Mouse (Mus musculus) midbrain, embryonic 16.5 days (tissue): Measurements from ENCODE around the gene Trp53i11. TPM values are rescaled to one million over a fixed set of nuclear protein-coding genes. Genes with fewer than 3 reads are reported as not detected.
A peak's percentile ranks its signal among the peaks of the same experiment; 100 is the strongest.

Source experiments
- ATAC-seq: fragments of 200-750 bp; cut with Nextera tagmentation; 2 replicates; pipeline ENCODE4 v1.8.0; 2017; ENCODE audit warnings: moderate TSS enrichment
- H3K27ac ChIP-seq: fragments of 300-500 bp; sonication (generic); 2 replicates; pipeline ENCODE4 v1.5.1; 2014; ENCODE audit warnings: mild to moderate bottlenecking, low read length, mixed read lengths
- H3K27me3 ChIP-seq: fragments of 300-500 bp; sonication (generic); 2 replicates; pipeline ENCODE4 v1.6.1; 2014; ENCODE audit warnings: low read depth, low read length, mixed read lengths; ENCODE audit not compliant: control insufficient read depth, insufficient read depth
- H3K36me3 ChIP-seq: fragments of 300-500 bp; sonication (generic); 2 replicates; pipeline ENCODE4 v1.6.1; 2014; ENCODE audit warnings: mild to moderate bottlenecking, low read length, moderate library complexity, mixed read lengths; ENCODE audit not compliant: control insufficient read depth, insufficient read depth
- H3K4me1 ChIP-seq: fragments of 300-500 bp; sonication (generic); 2 replicates; pipeline ENCODE4 v1.6.1; 2014; ENCODE audit warnings: mild to moderate bottlenecking, low read length, mixed read lengths; ENCODE audit not compliant: control insufficient read depth, insufficient read depth
- H3K4me2 ChIP-seq: fragments of 300-500 bp; sonication (generic); 2 replicates; pipeline ENCODE4 v1.6.1; 2014; ENCODE audit warnings: mild to moderate bottlenecking, low read length, mixed read lengths
- H3K4me3 ChIP-seq: fragments of 300-500 bp; sonication (generic); 2 replicates; pipeline ENCODE4 v1.5.1; 2014; ENCODE audit warnings: low read depth, mild to moderate bottlenecking, low read length, moderate library complexity, mixed read lengths
- H3K9ac ChIP-seq: fragments of 300-500 bp; sonication (generic); 2 replicates; pipeline ENCODE4 v1.6.1; 2014; ENCODE audit warnings: low read depth, low read length, mixed read lengths
- H3K9me3 ChIP-seq: fragments of 300-500 bp; sonication (generic); replicated peaks from 2 replicates; pipeline ENCODE4 v1.6.1; 2014; ENCODE audit warnings: mild to moderate bottlenecking, low read length, mixed read lengths; ENCODE audit not compliant: control insufficient read depth, poor library complexity, severe bottlenecking
- WGBS: fragments of 180-500 bp; shearing (Covaris S2); extraction: QIAGEN DNeasy Blood & Tissue Kit; methylation state at CpG from one replicate; pipeline ENCODE4 v1.1.7; 2014; 5-methylcytosine and 5-hydroxymethylcytosine counted together
- polyA plus RNA-seq: library from polyadenylated mRNA; unstranded; fragments of >200 nt; fragmentation: Nextera tagmentation; extraction: Ambion mirVana; gene quantifications from 2 replicates; pipeline ENCODE4 v1.2.1, GENCODE M21; 2015

Trp53i11 gene
- polyA plus RNA-seq, 1 experiment from 2014 or later: 125 TPM

DNA sequence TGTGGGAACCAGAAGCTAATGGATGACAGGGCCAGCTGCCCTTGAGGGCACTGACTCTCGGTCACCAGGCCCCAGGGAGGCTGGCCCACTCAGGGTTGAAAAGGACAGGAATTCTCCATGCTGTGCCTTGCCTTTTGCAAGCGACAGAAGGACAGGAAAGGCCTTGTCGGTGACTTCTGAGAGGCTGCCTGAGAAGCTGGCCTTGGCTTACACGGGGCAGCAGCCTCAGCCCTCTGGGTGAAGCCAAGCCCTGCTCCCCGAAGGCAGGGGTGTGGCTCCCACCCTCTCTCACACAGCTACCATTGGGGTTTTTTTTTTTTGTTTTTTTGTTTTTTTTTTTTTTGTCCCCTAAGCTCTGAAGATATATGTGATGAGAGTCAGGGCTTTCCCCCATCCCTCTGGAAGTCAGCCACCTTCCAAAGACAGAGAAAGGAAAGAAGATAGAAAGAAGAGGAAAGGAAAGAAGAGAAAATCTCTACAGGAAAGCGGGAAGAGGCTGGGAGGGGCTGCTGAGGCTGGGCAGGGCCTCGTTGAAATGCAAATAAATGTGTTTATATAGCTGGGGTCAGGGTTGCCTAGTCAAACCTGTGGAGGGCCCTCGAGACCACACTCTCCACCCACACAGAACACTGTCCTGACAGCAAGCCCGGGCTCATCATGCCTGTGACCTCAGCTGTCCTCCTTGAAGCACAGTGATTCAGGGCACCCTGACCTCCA lies 3.6 kb downstream of the Trp53i11 start:
- Histone ChIP-seq H3K4me1 (peaks cover 69% of the 10 kb centered on the region), H3K4me2 (peak overlapping the region; percentile 80), H3K27ac (peak overlapping the region; percentile 51), H3K9ac (peak overlapping the region; percentile 47), H3K27me3 (no peaks in the 10 kb centered on the region), H3K9me3 (no peaks in the 10 kb centered on the region), H3K36me3 (no peaks in the 10 kb centered on the region), H3K4me3 (peak overlapping the region; percentile 19)
- ATAC-seq: no peak
- WGBS: 8% methylated on average over 9 of the region's 9 CpGs

DNA sequence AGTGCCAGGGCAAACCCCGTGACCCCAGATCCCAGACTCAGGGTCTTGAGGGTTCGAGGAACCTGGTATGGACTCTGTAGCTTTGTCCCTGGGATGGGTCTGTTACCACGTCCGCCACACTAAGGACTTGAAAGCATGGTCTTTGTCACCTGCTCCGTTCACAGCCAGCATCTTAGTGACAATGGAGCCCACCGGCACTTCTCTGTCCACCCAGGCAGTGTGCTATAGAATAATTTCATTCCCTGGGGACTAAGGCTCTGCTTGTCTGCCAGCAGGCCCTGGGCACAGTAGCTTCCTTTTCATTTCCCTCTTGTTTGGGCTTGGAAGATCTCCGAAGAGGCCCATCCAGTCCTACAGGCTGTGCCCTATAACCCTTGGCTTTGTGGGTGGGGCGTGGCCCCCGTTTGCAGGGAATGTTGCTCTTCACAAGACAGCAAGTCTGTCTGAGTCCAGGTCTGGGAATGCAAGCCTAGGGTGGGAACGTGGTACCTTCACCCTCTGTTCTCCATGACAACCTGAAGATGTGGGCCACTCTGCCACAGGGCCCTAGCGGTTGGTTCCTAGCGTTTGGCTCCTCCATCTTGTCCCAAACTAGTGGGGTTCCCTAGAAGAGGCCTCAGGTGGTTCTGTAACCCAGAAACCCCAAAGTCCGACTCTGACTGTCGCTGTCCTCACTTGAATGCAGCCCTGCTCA lies 4.3 kb downstream of the Trp53i11 start:
- Histone ChIP-seq H3K36me3 (no peaks in the 10 kb centered on the region), H3K27ac (no peak overlapping the region), H3K4me2 (peak overlapping the region; percentile 80), H3K4me3 (peak overlapping the region; percentile 2; the same call in 1 of the 2 replicates), H3K27me3 (no peaks in the 10 kb centered on the region), H3K4me1 (peaks cover 69% of the 10 kb centered on the region), H3K9me3 (no peaks in the 10 kb centered on the region), H3K9ac (peak overlapping the region; percentile 47)
- ATAC-seq: no peak
- WGBS: 53% methylated on average over 14 of the region's 14 CpGs

DNA sequence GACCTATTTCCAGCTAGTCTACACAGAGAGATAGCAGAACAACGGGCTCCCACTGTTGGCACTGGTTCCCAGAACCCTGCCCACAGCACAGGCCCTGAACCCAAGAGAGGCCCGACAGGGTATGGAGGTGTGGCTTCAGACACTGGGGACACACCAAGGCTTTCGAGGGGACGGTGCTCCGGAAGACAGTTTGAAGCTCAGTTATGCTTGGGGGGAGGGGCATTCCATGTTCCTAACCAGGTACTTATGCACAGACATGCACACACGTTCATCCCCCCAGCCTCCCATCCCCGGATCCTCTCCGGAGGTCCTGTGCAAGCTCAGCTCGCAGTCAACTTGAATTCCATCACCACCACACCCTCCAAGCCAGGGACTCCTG lies 4.8 kb downstream of the Trp53i11 start:
- Histone ChIP-seq H3K27ac (peak overlapping the region; percentile 8), H3K4me2 (peak overlapping the region; percentile 80), H3K27me3 (no peaks in the 10 kb centered on the region), H3K4me1 (peaks cover 64% of the 10 kb centered on the region), H3K4me3 (no peak overlapping the region), H3K36me3 (no peaks in the 10 kb centered on the region), H3K9ac (peak overlapping the region; percentile 4; the same call in 1 of the 2 replicates), H3K9me3 (no peaks in the 10 kb centered on the region)
- WGBS: 30% methylated on average over 9 of the region's 9 CpGs
- no peak for ATAC-seq

DNA sequence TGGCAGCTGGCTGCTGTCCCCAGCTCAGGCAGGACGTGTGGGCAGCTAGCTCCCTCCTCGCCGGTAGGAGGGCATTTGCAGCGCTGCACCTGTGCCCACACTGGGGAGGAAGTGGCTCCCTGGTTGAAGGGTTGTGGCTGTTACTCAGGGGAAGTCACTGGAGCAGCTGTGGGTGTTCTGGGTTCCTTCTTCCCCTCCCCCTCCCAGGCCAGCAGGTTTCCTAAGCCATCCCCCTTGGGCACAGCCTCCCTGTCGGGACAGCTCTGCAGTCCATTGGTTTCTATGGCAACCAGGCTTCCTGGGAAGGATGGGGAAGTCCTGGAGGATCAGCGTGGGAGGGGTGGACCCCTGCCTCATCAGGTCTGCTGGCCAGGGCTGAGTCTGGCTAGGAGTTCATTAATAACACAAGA lies 5.3 kb downstream of the Trp53i11 start:
- Histone ChIP-seq H3K9me3 (no peaks in the 10 kb centered on the region), H3K36me3 (no peaks in the 10 kb centered on the region), H3K4me1 (peaks cover 62% of the 10 kb centered on the region), H3K4me3 (no peak overlapping the region), H3K9ac (peak overlapping the region; percentile 4; the same call in 1 of the 2 replicates), H3K27ac (peak overlapping the region; percentile 8), H3K4me2 (peak overlapping the region; percentile 80), H3K27me3 (no peaks in the 10 kb centered on the region)
- ATAC-seq: no peak
- WGBS: 3% methylated on average over 6 of the region's 6 CpGs

DNA sequence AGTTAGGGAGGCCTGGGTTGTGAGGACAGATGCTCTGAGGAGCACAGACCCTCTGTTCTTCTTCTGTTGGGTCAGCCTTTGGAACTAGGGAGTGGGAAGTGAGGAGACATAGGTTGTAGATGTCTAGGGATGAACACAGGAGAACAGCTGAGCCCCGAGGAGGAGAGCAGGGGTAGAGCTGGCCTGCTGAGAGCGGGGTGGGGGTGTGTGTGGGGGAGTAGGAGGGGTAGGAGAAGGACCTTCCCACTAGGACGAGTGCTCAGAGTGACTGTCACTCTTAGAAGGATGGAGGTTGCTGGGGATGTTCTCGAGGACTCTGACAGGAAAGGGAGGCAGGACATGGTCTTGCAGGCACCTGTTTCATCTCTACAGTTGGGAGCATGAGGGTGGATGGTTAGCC lies 6.5 kb downstream of the Trp53i11 start:
- Histone ChIP-seq H3K4me3 (no peak overlapping the region), H3K27ac (no peak overlapping the region), H3K4me2 (no peak overlapping the region), H3K4me1 (peaks cover 63% of the 10 kb centered on the region), H3K27me3 (no peaks in the 10 kb centered on the region), H3K36me3 (no peaks in the 10 kb centered on the region), H3K9ac (no peak overlapping the region), H3K9me3 (no peaks in the 10 kb centered on the region)
- ATAC-seq: no peak
- whole genome bisulfite sequencing: 53% methylated on average over 4 of the region's 4 CpGs

DNA sequence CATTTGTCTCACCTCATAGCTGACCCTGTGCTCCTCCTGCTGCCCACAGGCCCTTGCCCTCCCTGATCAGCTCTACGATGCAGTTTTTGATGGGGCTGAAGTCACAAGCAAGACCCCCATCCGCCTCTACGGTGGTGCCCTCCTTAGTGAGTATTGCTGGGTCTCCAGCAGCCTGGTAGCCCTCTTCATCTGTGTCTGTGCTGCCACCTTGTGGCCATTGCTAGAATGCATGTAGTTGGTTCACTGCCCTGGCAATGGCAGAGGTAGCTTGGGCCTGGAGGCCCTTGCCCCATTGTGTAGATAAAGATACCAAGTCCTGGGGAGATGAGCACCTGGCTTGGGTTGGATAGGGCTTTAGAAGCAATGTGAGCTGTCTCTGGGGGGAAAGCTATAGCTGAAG lies 11.5 kb downstream of the Trp53i11 start:
- ATAC-seq: peak; percentile 55
- peaks cover 13% of the 10 kb centered on the region for H3K4me1 ChIP-seq
- WGBS: 17% methylated on average over 3 of the region's 3 CpGs
- no peak overlapping the region for H3K4me3 ChIP-seq
- 0 out of 2 replicates have a peak overlapping the region, but pooled peaks have one; percentile 17 for H3K9ac ChIP-seq
- no peaks in the 10 kb centered on the region for H3K9me3 ChIP-seq
- H3K4me2 ChIP-seq: no peak overlapping the region
- H3K36me3 ChIP-seq: no peaks in the 10 kb centered on the region
- no peak overlapping the region for H3K27ac ChIP-seq
- H3K27me3 ChIP-seq: no peaks in the 10 kb centered on the region

DNA sequence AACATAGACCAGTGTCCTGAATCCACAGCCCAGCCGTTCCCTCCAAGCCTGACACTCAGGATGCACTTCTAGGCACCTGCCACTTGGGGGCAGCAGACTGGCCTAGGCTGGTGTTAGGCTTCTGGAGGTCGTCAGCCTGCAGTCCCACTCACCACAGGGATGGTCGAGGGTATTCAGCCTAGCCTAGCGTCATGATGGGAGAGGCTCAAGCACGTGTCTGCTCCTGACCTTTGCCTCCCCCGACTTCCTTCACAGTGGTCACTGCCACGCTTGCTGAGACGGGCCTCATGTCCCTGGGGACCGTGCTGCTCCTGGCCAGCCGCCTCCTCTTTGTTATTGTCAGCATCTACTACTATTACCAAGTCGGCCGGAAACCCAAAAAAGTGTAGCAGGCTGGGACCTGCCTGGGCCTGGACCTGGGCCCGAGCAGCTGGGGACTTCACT lies 12.2 kb downstream of the Trp53i11 start:
- H3K4me1 ChIP-seq: peaks cover 11% of the 10 kb centered on the region
- ATAC-seq: peak; percentile 10

DNA sequence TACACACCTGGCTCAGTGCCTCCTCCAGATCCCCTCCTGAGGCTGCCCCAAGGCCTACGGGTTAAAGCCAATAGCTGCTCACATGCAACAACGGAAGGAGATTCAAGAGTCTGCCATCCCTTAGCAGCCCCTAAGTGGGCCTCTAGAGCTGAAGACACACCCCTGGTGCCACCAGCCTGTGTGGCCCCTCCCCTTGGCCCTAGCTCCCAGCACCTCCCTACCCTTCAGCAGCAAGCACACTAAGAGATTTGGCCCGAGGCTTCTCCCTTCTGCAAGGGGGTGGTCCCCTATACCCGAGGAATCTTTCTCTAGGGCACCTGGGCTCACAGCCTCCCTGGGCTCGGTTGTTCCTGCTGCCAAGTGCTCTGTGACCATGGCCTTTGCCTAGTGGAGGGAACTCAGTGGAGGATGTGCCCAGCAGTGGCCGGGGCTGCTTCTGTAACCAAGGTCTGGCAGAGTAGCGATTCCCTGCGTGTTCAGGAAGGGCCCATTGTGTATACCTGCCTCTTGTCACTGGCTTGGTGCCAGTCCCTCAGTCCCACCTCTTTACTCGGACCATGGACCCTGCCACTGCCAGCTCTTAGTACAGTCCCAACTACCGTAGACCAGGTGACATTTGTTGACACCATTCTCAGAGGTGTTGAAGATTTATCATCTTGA lies 13.5 kb downstream of the Trp53i11 start:
- Histone ChIP-seq H3K4me1 (peaks cover 7% of the 10 kb centered on the region; the same call in 1 of the 2 replicates), H3K9me3 (no peaks in the 10 kb centered on the region), H3K4me3 (no peak overlapping the region), H3K4me2 (no peak overlapping the region), H3K27ac (no peak overlapping the region), H3K27me3 (no peaks in the 10 kb centered on the region), H3K36me3 (no peaks in the 10 kb centered on the region), H3K9ac (no peak overlapping the region)
- WGBS: 74% methylated on average over 10 of the region's 10 CpGs
- no peak for ATAC-seq

More for the DNA sequence above, 12.2 kb downstream of the Trp53i11 start:
- no peak overlapping the region for H3K4me2 ChIP-seq
- no peaks in the 10 kb centered on the region for H3K36me3 ChIP-seq
- no peak overlapping the region for H3K9ac ChIP-seq
- no peaks in the 10 kb centered on the region for H3K9me3 ChIP-seq
- no peaks in the 10 kb centered on the region for H3K27me3 ChIP-seq
- H3K27ac ChIP-seq: no peak overlapping the region
- H3K4me3 ChIP-seq: no peak overlapping the region
- WGBS: 39% methylated on average over 13 of the region's 13 CpGs
